Mouse (Mus musculus): ENCODE data around the gene Foxp1. TPM values are rescaled to one million over a fixed set of nuclear protein-coding genes. Genes with fewer than 3 reads are reported as not detected.

Gene Foxp1
- polyA plus RNA-seq, 1 experiment from 2014 or later, result 39.3 TPM

GRCm38 (mm10) chr6:99335174-99335830, 187.2 kb downstream of the Foxp1 start:
- ATAC-seq, result no peak
- no peaks in the 10 kb centered on the region for H3K27me3 ChIP-seq
- TF ChIP-seq CTCF (IDR thresholded peaks at IDR 0.05), result no peak
- ChIA-PET POLR2A (no interaction called here), CTCF (interaction anchor here (1.2 kb wide), 1 partner anchor 21 kb away, joined by 3 read pairs; no protein-coding TSS in a partner anchor)
- DNase-seq (ENCODE audit: low read depth, low spot score), result no peak
- in situ Hi-C loops (cut with MboI; ENCODE audit: low pct_unique_long_range_greater_than_20kb), result no loop called here

- no peak for TF ChIP-seq CTCF (IDR thresholded peaks at IDR 0.05)
- no peaks in the 10 kb centered on the region for H3K27me3 ChIP-seq
- DNase-seq (ENCODE audit: low read depth, low spot score) (no peak), ATAC-seq (no peak)
- in situ Hi-C loops (cut with MboI; ENCODE audit: low pct_unique_long_range_greater_than_20kb), result no loop called here
- ChIA-PET POLR2A (no interaction called here), CTCF (no interaction called here)
These were observed 188.3 kb downstream of the Foxp1 start for GRCm38 (mm10) chr6:99334255-99334654.

GRCm38 (mm10) chr6:99333127-99333526, 189.4 kb downstream of the Foxp1 start:
- no peak for TF ChIP-seq CTCF (IDR thresholded peaks at IDR 0.05)
- ChIA-PET CTCF (interaction anchor here (0.6 to 1.5 kb wide), 2 partner anchors 9 to 11 kb away, joined by 3 read pairs; no protein-coding TSS in a partner anchor), POLR2A (no interaction called here)
- H3K27me3 ChIP-seq, result no peaks in the 10 kb centered on the region
- ATAC-seq (no peak), DNase-seq (ENCODE audit: low read depth, low spot score) (no peak)
- in situ Hi-C loops (cut with MboI; ENCODE audit: low pct_unique_long_range_greater_than_20kb), result no loop called here

- ChIA-PET CTCF (no interaction called here), POLR2A (no interaction called here)
- H3K27me3 ChIP-seq, result no peaks in the 10 kb centered on the region
- DNase-seq (ENCODE audit: low read depth, low spot score), result no peak
- no peak for TF ChIP-seq CTCF (IDR thresholded peaks at IDR 0.05)
- in situ Hi-C loops (cut with MboI; ENCODE audit: low pct_unique_long_range_greater_than_20kb), result no loop called here
- no peak for ATAC-seq
These were observed 192.4 kb downstream of the Foxp1 start for GRCm38 (mm10) chr6:99330169-99330568.

GRCm38 (mm10) chr6:99328634-99329033, 193.9 kb downstream of the Foxp1 start:
- DNase-seq (ENCODE audit: low read depth, low spot score), result no peak
- POLR2A ChIA-PET, result no interaction called here
- no peak for ATAC-seq
- CTCF ChIA-PET, result no interaction called here
- H3K27me3 ChIP-seq, result no peaks in the 10 kb centered on the region
- no peak for TF ChIP-seq CTCF (IDR thresholded peaks at IDR 0.05)
- in situ Hi-C loops (cut with MboI; ENCODE audit: low pct_unique_long_range_greater_than_20kb), result no loop called here

GRCm38 (mm10) chr6:99328146-99328545, 194.4 kb downstream of the Foxp1 start:
- in situ Hi-C loops (cut with MboI; ENCODE audit: low pct_unique_long_range_greater_than_20kb), result no loop called here

GRCm38 (mm10) chr6:99327721-99328120, 194.8 kb downstream of the Foxp1 start:
- POLR2A ChIA-PET, result interaction anchor here (0.6 kb wide), 1 partner anchor 784 kb away, joined by 3 read pairs; no protein-coding TSS in a partner anchor
- TF ChIP-seq CTCF (IDR thresholded peaks at IDR 0.05), result no peak
- H3K27me3 ChIP-seq, result no peaks in the 10 kb centered on the region
- in situ Hi-C loops (cut with MboI; ENCODE audit: low pct_unique_long_range_greater_than_20kb), result no loop called here
- DNase-seq (ENCODE audit: low read depth, low spot score) (peak; percentile 47), ATAC-seq (peak; percentile 54)
- CTCF ChIA-PET, result no interaction called here

More at GRCm38 (mm10) chr6:99328146-99328545, 194.4 kb downstream of the Foxp1 start:
- POLR2A ChIA-PET, result no interaction called here
- DNase-seq (ENCODE audit: low read depth, low spot score), result no peak
- H3K27me3 ChIP-seq, result no peaks in the 10 kb centered on the region
- no peak for TF ChIP-seq CTCF (IDR thresholded peaks at IDR 0.05)
- no peak for ATAC-seq
- CTCF ChIA-PET, result no interaction called here

- CTCF ChIA-PET, result interaction anchor here (0.7 to 1.3 kb wide), 2 partner anchors 10 to 46 kb away, joined by 3 read pairs; no protein-coding TSS in a partner anchor
- no peak for ATAC-seq
- no peak for DNase-seq (ENCODE audit: low read depth, low spot score)
- in situ Hi-C loops (cut with MboI; ENCODE audit: low pct_unique_long_range_greater_than_20kb), result no loop called here
- H3K27me3 ChIP-seq, result no peaks in the 10 kb centered on the region
- POLR2A ChIA-PET, result no interaction called here
- TF ChIP-seq CTCF (IDR thresholded peaks at IDR 0.05), result no peak
These were observed 196.6 kb downstream of the Foxp1 start for GRCm38 (mm10) chr6:99325881-99326280.

GRCm38 (mm10) chr6:99325461-99325860, 197.1 kb downstream of the Foxp1 start:
- in situ Hi-C loops (cut with MboI; ENCODE audit: low pct_unique_long_range_greater_than_20kb), result no loop called here
- ATAC-seq, result no peak
- no peak for DNase-seq (ENCODE audit: low read depth, low spot score)
- ChIA-PET POLR2A (no interaction called here), CTCF (interaction anchor here (0.7 to 1.3 kb wide), 2 partner anchors 10 to 45 kb away, joined by 3 read pairs; no protein-coding TSS in a partner anchor)
- H3K27me3 ChIP-seq, result no peaks in the 10 kb centered on the region
- no peak for TF ChIP-seq CTCF (IDR thresholded peaks at IDR 0.05)

- DNase-seq (ENCODE audit: low read depth, low spot score), result no peak
- POLR2A ChIA-PET, result no interaction called here
- H3K27me3 ChIP-seq, result no peaks in the 10 kb centered on the region
- TF ChIP-seq CTCF (IDR thresholded peaks at IDR 0.05), result no peak
- no peak for ATAC-seq
- CTCF ChIA-PET, result interaction anchor here (1.1 kb wide), 1 partner anchor 11 kb away, joined by 3 read pairs; no protein-coding TSS in a partner anchor
- in situ Hi-C loops (cut with MboI; ENCODE audit: low pct_unique_long_range_greater_than_20kb), result no loop called here
These were observed 200.2 kb downstream of the Foxp1 start for GRCm38 (mm10) chr6:99322132-99322904.

- H3K27me3 ChIP-seq, result no peaks in the 10 kb centered on the region
- no peak for TF ChIP-seq CTCF (IDR thresholded peaks at IDR 0.05)
- no peak for DNase-seq (ENCODE audit: low read depth, low spot score)
- in situ Hi-C loops (cut with MboI; ENCODE audit: low pct_unique_long_range_greater_than_20kb), result no loop called here
- CTCF ChIA-PET, result no interaction called here
- no peak for ATAC-seq
- POLR2A ChIA-PET, result interaction anchor here (0.6 kb wide), 1 partner anchor 96 kb away, joined by 4 read pairs; no protein-coding TSS in a partner anchor
These were observed 202.1 kb downstream of the Foxp1 start for GRCm38 (mm10) chr6:99320444-99320843.

Data from Patski (cell line).